Mouse (Mus musculus): ENCODE data around the gene Ubald1. TPM values are rescaled to one million over a fixed set of nuclear protein-coding genes. Genes with fewer than 3 reads are reported as not detected.

Ubald1 gene
- 32.0 and 36.4 TPM in 2 replicates for polyA plus RNA-seq (2014; fragmentation: Nextera tagmentation; extraction: Ambion mirVana)

GRCm38 (mm10) chr16:4880136-4880825 lies at the start of gene Ubald1:
Gene Ubald1 (minus strand): TSS chr16:4880315.
- no peaks in the 10 kb centered on the region for H3K9me3 ChIP-seq (ENCODE audit: control insufficient read depth, low read length)
- ATAC-seq (ENCODE audit: insufficient number of reproducible peaks, low FRiP score, low TSS enrichment, low read depth) (peak; percentile 90), DNase-seq (ENCODE audit: low spot score) (peak; percentile 99)
- H3K27me3 ChIP-seq (ENCODE audit: control insufficient read depth, insufficient read depth, low read length) = no peaks in the 10 kb centered on the region
- peaks cover 6% of the 10 kb centered on the region for H3K36me3 ChIP-seq (ENCODE audit: control insufficient read depth, insufficient read depth, low read length)
- H3K9ac ChIP-seq (ENCODE audit: low read length) = peak within 1 kb of the TSS; percentile 90
- H3K4me3 ChIP-seq (ENCODE audit: low read depth, low read length) = peak within 1 kb of the TSS; percentile 86
- H3K27ac ChIP-seq (replicated peaks; ENCODE audit: low read depth, low read length) = peak within 1 kb of the TSS; percentile 96
- under 1% methylated on average over 48 of the region's 48 CpGs for WGBS
- peaks cover 16% of the 10 kb centered on the region for H3K4me1 ChIP-seq (ENCODE audit: control insufficient read depth, insufficient read depth, low read length)
- peak within 1 kb of the TSS; percentile 82 for H3K4me2 ChIP-seq (ENCODE audit: low read depth, severe bottlenecking)

- Histone ChIP-seq H3K27me3 (ENCODE audit: control insufficient read depth, insufficient read depth, low read length) (no peaks in the 10 kb centered on the region), H3K9ac (ENCODE audit: low read length) (no peak overlapping the region), H3K4me1 (ENCODE audit: control insufficient read depth, insufficient read depth, low read length) (no peaks in the 10 kb centered on the region), H3K9me3 (ENCODE audit: control insufficient read depth, low read length) (no peaks in the 10 kb centered on the region), H3K36me3 (ENCODE audit: control insufficient read depth, insufficient read depth, low read length) (peaks cover 23% of the 10 kb centered on the region), H3K27ac (replicated peaks; ENCODE audit: low read depth, low read length) (no peak overlapping the region), H3K4me2 (ENCODE audit: low read depth, severe bottlenecking) (no peak overlapping the region), H3K4me3 (ENCODE audit: low read depth, low read length) (no peak overlapping the region)
- DNase-seq (ENCODE audit: low spot score) = no peak
- ATAC-seq (ENCODE audit: insufficient number of reproducible peaks, low FRiP score, low TSS enrichment, low read depth) = no peak
- WGBS = 87% methylated on average over 2 of the region's 2 CpGs
These were observed 48.4 kb upstream of the Ubald1 start for GRCm38 (mm10) chr16:4928474-4928873.

GRCm38 (mm10) chr16:4927967-4928366 lies 47.9 kb upstream of the Ubald1 start:
- Histone ChIP-seq H3K4me2 (ENCODE audit: low read depth, severe bottlenecking) (no peak overlapping the region), H3K4me1 (ENCODE audit: control insufficient read depth, insufficient read depth, low read length) (no peaks in the 10 kb centered on the region), H3K9ac (ENCODE audit: low read length) (no peak overlapping the region), H3K9me3 (ENCODE audit: control insufficient read depth, low read length) (no peaks in the 10 kb centered on the region), H3K4me3 (ENCODE audit: low read depth, low read length) (no peak overlapping the region), H3K27me3 (ENCODE audit: control insufficient read depth, insufficient read depth, low read length) (no peaks in the 10 kb centered on the region), H3K27ac (replicated peaks; ENCODE audit: low read depth, low read length) (no peak overlapping the region), H3K36me3 (ENCODE audit: control insufficient read depth, insufficient read depth, low read length) (peaks cover 23% of the 10 kb centered on the region)
- ATAC-seq (ENCODE audit: insufficient number of reproducible peaks, low FRiP score, low TSS enrichment, low read depth) (no peak), DNase-seq (ENCODE audit: low spot score) (no peak)
- 91% methylated on average over 7 of the region's 7 CpGs for WGBS

- Histone ChIP-seq H3K4me3 (ENCODE audit: low read depth, low read length) (no peak overlapping the region), H3K4me2 (ENCODE audit: low read depth, severe bottlenecking) (no peak overlapping the region), H3K4me1 (ENCODE audit: control insufficient read depth, insufficient read depth, low read length) (no peaks in the 10 kb centered on the region), H3K9ac (ENCODE audit: low read length) (no peak overlapping the region), H3K27me3 (ENCODE audit: control insufficient read depth, insufficient read depth, low read length) (no peaks in the 10 kb centered on the region), H3K36me3 (ENCODE audit: control insufficient read depth, insufficient read depth, low read length) (peaks cover 15% of the 10 kb centered on the region; the same call in 1 of the 2 replicates), H3K9me3 (ENCODE audit: control insufficient read depth, low read length) (no peaks in the 10 kb centered on the region), H3K27ac (replicated peaks; ENCODE audit: low read depth, low read length) (no peak overlapping the region)
- WGBS = 91% methylated on average over 5 of the region's 5 CpGs
- ATAC-seq (ENCODE audit: insufficient number of reproducible peaks, low FRiP score, low TSS enrichment, low read depth) (no peak), DNase-seq (ENCODE audit: low spot score) (no peak)
These were observed 43.9 kb upstream of the Ubald1 start for GRCm38 (mm10) chr16:4923996-4924395.

GRCm38 (mm10) chr16:4922481-4922880 lies 42.4 kb upstream of the Ubald1 start:
- no peak overlapping the region for H3K4me2 ChIP-seq (ENCODE audit: low read depth, severe bottlenecking)
- H3K36me3 ChIP-seq (ENCODE audit: control insufficient read depth, insufficient read depth, low read length) = peaks cover 12% of the 10 kb centered on the region; the same call in 1 of the 2 replicates
- H3K4me3 ChIP-seq (ENCODE audit: low read depth, low read length) = no peak overlapping the region
- H3K9me3 ChIP-seq (ENCODE audit: control insufficient read depth, low read length) = no peaks in the 10 kb centered on the region
- no peak overlapping the region for H3K9ac ChIP-seq (ENCODE audit: low read length)
- DNase-seq (ENCODE audit: low spot score) (no peak), ATAC-seq (ENCODE audit: insufficient number of reproducible peaks, low FRiP score, low TSS enrichment, low read depth) (no peak)
- no peak overlapping the region for H3K27ac ChIP-seq (replicated peaks; ENCODE audit: low read depth, low read length)
- H3K4me1 ChIP-seq (ENCODE audit: control insufficient read depth, insufficient read depth, low read length) = no peaks in the 10 kb centered on the region
- H3K27me3 ChIP-seq (ENCODE audit: control insufficient read depth, insufficient read depth, low read length) = no peaks in the 10 kb centered on the region
- WGBS = 92% methylated on average over 6 of the region's 6 CpGs

DNA sequence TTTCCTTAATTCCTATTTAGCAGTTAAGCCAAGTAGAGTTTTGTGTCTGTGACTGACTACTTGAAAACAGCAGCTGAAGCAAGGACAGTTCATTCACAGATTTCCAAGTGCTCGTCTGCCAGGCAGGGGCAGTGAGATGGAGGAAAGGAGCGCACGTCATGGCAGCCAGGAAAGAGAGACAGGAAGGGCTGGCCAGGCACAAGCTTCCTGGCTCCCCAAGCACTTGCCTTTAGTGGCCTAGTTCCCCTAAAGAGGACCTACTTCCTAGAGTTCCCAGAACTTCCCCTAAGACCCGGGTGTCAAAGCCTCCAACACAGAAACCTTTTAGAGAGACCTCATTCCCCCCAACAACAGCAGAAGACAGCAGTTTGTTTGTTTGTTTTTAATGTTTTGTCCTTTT lies 40.4 kb upstream of the Ubald1 start:
- H3K9me3 ChIP-seq (ENCODE audit: control insufficient read depth, low read length) = no peaks in the 10 kb centered on the region
- no peak overlapping the region for H3K4me3 ChIP-seq (ENCODE audit: low read depth, low read length)
- no peak overlapping the region for H3K27ac ChIP-seq (replicated peaks; ENCODE audit: low read depth, low read length)
- peaks cover 12% of the 10 kb centered on the region for H3K36me3 ChIP-seq (ENCODE audit: control insufficient read depth, insufficient read depth, low read length)
- no peak overlapping the region for H3K4me2 ChIP-seq (ENCODE audit: low read depth, severe bottlenecking)
- H3K4me1 ChIP-seq (ENCODE audit: control insufficient read depth, insufficient read depth, low read length) = no peaks in the 10 kb centered on the region
- 88% methylated on average over 4 of the region's 4 CpGs for WGBS
- ATAC-seq (ENCODE audit: insufficient number of reproducible peaks, low FRiP score, low TSS enrichment, low read depth) (no peak), DNase-seq (ENCODE audit: low spot score) (no peak)
- H3K9ac ChIP-seq (ENCODE audit: low read length) = no peak overlapping the region
- no peaks in the 10 kb centered on the region for H3K27me3 ChIP-seq (ENCODE audit: control insufficient read depth, insufficient read depth, low read length)

- ATAC-seq (ENCODE audit: insufficient number of reproducible peaks, low FRiP score, low TSS enrichment, low read depth) = no peak
- Histone ChIP-seq H3K4me3 (ENCODE audit: low read depth, low read length) (no peak overlapping the region), H3K9ac (ENCODE audit: low read length) (no peak overlapping the region), H3K9me3 (ENCODE audit: control insufficient read depth, low read length) (no peaks in the 10 kb centered on the region), H3K36me3 (ENCODE audit: control insufficient read depth, insufficient read depth, low read length) (peaks cover 6% of the 10 kb centered on the region), H3K4me1 (ENCODE audit: control insufficient read depth, insufficient read depth, low read length) (no peaks in the 10 kb centered on the region), H3K27me3 (ENCODE audit: control insufficient read depth, insufficient read depth, low read length) (no peaks in the 10 kb centered on the region), H3K27ac (replicated peaks; ENCODE audit: low read depth, low read length) (no peak overlapping the region), H3K4me2 (ENCODE audit: low read depth, severe bottlenecking) (no peak overlapping the region)
- WGBS = 86% methylated on average over 2 of the region's 2 CpGs
- no peak for DNase-seq (ENCODE audit: low spot score)
These were observed 36.5 kb upstream of the Ubald1 start for GRCm38 (mm10) chr16:4916608-4917007.

GRCm38 (mm10) chr16:4915931-4916330 lies 35.8 kb upstream of the Ubald1 start:
- Histone ChIP-seq H3K4me1 (ENCODE audit: control insufficient read depth, insufficient read depth, low read length) (no peaks in the 10 kb centered on the region), H3K36me3 (ENCODE audit: control insufficient read depth, insufficient read depth, low read length) (peaks cover 10% of the 10 kb centered on the region), H3K9ac (ENCODE audit: low read length) (no peak overlapping the region), H3K9me3 (ENCODE audit: control insufficient read depth, low read length) (no peaks in the 10 kb centered on the region), H3K27me3 (ENCODE audit: control insufficient read depth, insufficient read depth, low read length) (no peaks in the 10 kb centered on the region), H3K4me2 (ENCODE audit: low read depth, severe bottlenecking) (no peak overlapping the region), H3K27ac (replicated peaks; ENCODE audit: low read depth, low read length) (no peak overlapping the region), H3K4me3 (ENCODE audit: low read depth, low read length) (no peak overlapping the region)
- no peak for DNase-seq (ENCODE audit: low spot score)
- no peak for ATAC-seq (ENCODE audit: insufficient number of reproducible peaks, low FRiP score, low TSS enrichment, low read depth)
- 84% methylated on average over 3 of the region's 3 CpGs for WGBS
